8 mouse cellular contexts compared by ENCODE assay signal in genomic region chr14:54475941-54476844, GRCm38 (mm10). TPM values are rescaled to one million over a fixed set of nuclear protein-coding genes. Genes with fewer than 3 reads are reported as not detected.
DNase-seq lines count a peak whose midpoint lies in the region; ATAC-seq and TF ChIP-seq lines count a peak whose summit lies in the region.

TSS of gene Rem2 (plus strand) at chr14:54476100.

- H3K4me3 ChIP-seq in hindbrain, embryonic 10.5 days: peak within 1 kb of the TSS; percentile 66
- H3K4me3 ChIP-seq in lung, adult 2 months (replicated peaks; ENCODE audit: extremely low read depth, low read depth, low read length): peak within 1 kb of the TSS; percentile 70

- H3K27me3 ChIP-seq in hindbrain, embryonic 10.5 days (ENCODE audit: insufficient read depth, poor library complexity, severe bottlenecking): peaks cover 55% of the 10 kb centered on the region

- no peak for TF ChIP-seq CTCF in lung, adult 2 months (IDR thresholded peaks at IDR 0.05; ENCODE audit: insufficient read depth, low read length)

- peak; percentile 51 for DNase-seq in thymus, postnatal 4 days
- no peak for DNase-seq in thymus, postnatal 0 days (ENCODE audit: low spot score)
- DNase-seq in embryo, embryonic 10.5 days (ENCODE audit: low spot score): peak; percentile 83
- peak; percentile 81 for DNase-seq in hindbrain, embryonic 10.5 days (ENCODE audit: low spot score)
- peak; percentile 42 to 68 for DNase-seq in layer of hippocampus, adult 8-10 months (ENCODE audit: low spot score in 2 of 2)
- DNase-seq in lung, adult 2 months: peak; percentile 57
- DNase-seq in right cerebral cortex, adult 18-20 months: peak; percentile 82

- no peak for ATAC-seq in CD4-positive, CD25-positive, alpha-beta regulatory T cell, adult 4 months

- TF ChIP-seq POLR2A in lung, adult 2 months (IDR thresholded peaks at IDR 0.05; ENCODE audit: borderline replicate concordance, extremely low read depth, low read depth, low read length): peak; percentile 16; the same call in 1 of the 2 replicates

- H3K9me3 ChIP-seq in hindbrain, embryonic 10.5 days: no peaks in the 10 kb centered on the region

- WGBS in hindbrain, embryonic 10.5 days: under 1% methylated on average over 23 of the region's 23 CpGs
- 5% methylated on average over 23 of the region's 23 CpGs for WGBS in lung, adult 2 months

- H3K36me3 ChIP-seq in hindbrain, embryonic 10.5 days: 0 out of 2 replicates have a peak, but pooled peaks cover 7% of the 10 kb centered on the region

- H3K27ac ChIP-seq in hindbrain, embryonic 10.5 days: peak within 1 kb of the TSS; percentile 92

- peaks cover 56% of the 10 kb centered on the region for H3K4me1 ChIP-seq in hindbrain, embryonic 10.5 days (replicated peaks)
- H3K4me1 ChIP-seq in lung, adult 2 months (ENCODE audit: control insufficient read depth, insufficient read depth, low read length): 0 out of 2 replicates have a peak, but pooled peaks cover 3% of the 10 kb centered on the region

RNA-seq across cellular contexts. Expression of gene Rem2, which starts in this region (rescaled TPM):
- polyA plus RNA-seq in thymus, postnatal 0 days (2015; fragmentation: Nextera tagmentation; extraction: Ambion mirVana): 1.1 and 2.1 TPM in 2 replicates
- 20.8 and 40.2 TPM in 2 replicates for polyA plus RNA-seq in hindbrain, embryonic 10.5 days (2016; fragmentation: Nextera tagmentation; extraction: Ambion mirVana)
- total RNA-seq in layer of hippocampus, adult 8-10 months (2022): 10 to 100 TPM; 15.7 to 25.1 (median 18.7) TPM
- polyA plus RNA-seq in lung, adult 2 months (2012; rRNA removed): 3.0 TPM in 2 replicates
- polyA plus RNA-seq in CD4-positive, CD25-positive, alpha-beta regulatory T cell, adult 4 months (2017; shearing (Covaris generic)): 1 to 10 TPM in 1 of 2 experiments, under 1 TPM in 1; 0.54 to 1.1 TPM
